Mouse (Mus musculus) MEL-GATA-1-ER (cell line): Measurements from ENCODE around the gene 4930412O13Rik.

ENCODE experiments used
- DNase-seq: peaks from one replicate; pipeline ENCODE4 v3.0.0-alpha.2; 2012; ENCODE audit warnings: low read depth; ENCODE audit errors: extremely low read depth

The 4930412O13Rik gene

GRCm38 (mm10) chr2:9896097-9896770 lies 15.2 kb downstream of the 4930412O13Rik start:
- no peak for DNase-seq

- DNase-seq, result no peak
These were observed 16.8 kb downstream of the 4930412O13Rik start for GRCm38 (mm10) chr2:9897846-9898245.

DNA sequence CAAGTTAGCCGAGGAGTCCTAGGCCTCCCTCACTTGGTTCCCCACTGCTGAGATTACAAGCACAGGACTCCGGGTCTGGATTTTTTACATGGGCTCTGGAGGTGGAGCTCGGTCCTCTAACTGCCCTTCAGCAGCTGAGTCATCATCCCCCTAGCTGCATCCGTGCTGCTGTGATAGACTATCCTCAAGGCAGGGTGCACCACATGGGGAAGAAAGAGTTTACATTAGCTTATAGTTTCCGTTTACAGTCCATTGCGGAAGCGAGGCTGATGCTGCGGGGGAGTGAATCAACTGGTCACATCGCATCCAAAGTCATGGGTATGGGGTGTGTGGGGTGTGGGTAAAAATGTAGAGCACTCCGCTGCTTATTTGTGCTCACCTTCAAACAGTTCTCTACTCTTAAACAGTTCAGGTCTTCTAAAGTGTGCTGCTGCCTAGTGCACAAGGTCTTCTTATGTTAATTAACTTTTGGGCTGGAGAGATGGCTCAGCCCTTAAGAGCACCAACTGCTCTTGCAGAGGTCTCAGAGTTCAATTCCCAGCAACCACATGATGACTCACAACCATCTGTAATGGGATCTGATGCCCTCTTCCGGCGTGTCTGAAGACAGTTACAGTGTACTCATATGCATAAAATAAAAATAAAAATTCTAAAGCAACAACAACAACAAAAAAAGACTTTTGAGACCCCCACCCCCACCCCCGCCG lies 23.0 kb downstream of the 4930412O13Rik start:
- DNase-seq, result peak; percentile 29

DNA sequence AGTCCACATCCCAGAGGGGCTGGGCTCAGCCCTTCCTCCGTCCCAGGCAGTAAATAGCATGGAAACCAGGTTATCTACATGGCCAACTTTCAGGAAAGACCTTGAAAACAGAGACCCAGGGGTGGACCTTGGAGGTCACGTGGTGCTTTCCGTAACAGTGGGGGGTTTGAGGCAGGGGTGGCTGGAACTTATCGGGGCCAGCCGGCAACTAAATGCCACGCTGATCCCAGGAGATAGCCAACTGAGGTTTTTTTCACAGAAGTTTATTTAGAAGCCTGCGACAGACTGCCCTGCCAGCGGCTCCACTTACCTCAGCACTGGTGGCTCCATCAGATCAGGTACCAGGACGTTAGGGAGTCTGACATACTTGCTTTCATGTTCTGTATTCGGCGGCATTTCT lies 24.9 kb downstream of the 4930412O13Rik start:
- peak; percentile 33 for DNase-seq

GRCm38 (mm10) chr2:9917602-9918001 lies 36.5 kb downstream of the 4930412O13Rik start:
- no peak for DNase-seq

DNA sequence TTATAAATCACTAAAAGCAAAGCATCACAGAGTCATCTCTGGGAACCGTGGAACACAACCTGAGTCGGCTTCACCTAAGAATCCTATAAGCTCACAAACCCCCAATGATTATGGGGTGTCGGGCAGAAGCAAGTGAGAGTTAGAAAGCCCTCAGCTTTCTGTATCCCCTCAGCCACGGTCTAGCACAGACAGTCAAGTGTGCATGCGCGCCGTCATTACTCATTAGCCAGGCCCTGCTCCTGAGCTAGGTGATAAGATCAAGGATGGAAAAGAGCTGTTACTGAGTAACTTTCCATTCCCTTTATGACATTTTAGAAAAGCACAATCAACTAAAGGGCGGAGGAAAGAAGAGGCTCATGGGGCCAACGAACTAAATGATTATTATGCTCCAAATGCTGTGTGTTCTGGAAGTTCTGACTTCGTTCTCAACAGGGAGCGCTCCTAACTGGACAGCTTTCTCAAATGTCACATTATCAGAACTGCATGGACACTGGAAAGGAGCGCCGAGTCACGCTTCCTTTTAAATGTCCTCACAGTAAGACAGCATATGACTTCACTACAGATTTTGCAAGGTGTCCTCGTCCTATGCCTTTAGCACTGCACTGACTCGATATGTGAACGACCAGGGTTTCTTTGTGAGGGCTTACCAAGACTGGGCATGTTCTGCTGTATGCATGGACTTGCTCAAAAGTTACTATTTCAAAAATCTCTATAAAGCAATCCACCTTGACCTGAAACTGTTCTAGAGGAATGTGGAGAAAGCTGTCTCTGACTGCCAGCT lies 37.8 kb downstream of the 4930412O13Rik start:
- DNase-seq, result no peak

DNA sequence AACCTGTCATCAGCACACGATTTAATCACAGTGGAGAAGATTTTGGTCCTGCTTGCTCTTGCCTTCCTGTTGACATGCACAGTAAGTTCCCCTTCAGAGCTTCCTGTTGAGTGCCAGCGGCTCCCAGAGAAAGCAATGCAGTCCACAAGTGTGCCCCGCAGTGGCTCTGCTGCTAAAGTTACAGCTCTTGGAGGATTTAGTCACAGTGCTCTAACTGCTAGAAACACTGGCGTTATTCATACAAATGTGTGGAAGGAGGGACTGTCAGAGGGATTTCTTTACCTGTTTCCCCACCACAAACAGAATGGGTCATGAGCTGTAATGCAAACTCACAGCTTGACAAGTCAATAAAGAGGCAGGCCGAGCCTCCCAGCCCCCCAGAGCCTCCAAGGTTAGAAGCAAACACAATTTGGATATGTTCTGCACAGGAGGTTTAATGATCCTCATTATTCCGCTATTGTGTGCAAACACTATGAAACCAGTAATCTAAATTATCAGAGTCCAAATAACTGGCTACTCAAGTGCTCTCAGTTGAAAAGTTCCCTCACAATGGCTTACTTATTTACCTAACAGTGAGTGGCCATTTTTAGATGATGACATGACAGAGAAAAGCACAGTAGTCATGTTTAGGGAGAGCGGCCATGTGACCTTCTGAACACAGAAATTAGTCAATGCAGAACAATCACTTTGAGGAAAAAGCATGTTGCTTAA lies 45.3 kb downstream of the 4930412O13Rik start:
- no peak for DNase-seq

DNA sequence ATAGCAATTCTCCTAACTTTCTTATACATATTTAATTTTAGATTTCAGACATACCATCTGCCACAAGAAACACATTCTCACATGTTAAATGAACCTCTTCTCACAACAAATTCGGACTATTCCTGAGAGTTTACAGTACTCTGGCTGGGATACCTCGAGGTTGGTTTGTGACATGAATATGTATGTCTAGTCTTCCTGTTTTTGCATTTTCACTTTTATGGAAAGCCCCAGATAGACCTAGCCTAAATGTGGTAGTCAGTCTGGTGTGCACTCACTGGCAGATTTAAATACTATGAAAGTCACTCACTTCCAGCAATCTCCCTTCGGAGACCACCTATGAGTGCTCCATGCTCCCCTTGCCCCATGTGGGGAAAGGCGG lies 45.8 kb downstream of the 4930412O13Rik start:
- DNase-seq, result no peak
